In the genomic region with DNA sequence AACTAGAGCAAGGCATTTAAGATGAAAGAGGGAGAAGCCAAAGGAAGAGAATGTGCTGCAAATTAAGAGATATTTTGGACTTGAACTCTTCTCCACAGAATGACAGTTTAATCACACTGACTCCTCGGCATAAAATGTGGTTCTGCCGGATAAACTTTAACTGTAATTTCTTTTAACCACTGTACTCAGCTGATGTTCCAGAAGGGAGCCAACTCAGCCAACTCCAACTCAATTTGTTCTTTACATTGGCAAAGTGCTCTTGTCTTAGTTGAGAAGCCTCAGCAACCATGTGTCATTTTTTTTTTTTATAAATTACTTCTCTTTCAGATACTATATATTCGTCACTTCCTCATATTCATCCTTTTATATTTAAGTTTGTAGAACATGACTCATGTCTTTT, we compare ENCODE assay signal across 18 mouse cellular contexts.
"Had no signal": no experiment of that assay in that cellular context is flagged by ENCODE, and none has a peak within 500 bp of the region (broad histone marks: within the 10 kb centered on the region; RNA-seq: fewer than 3 reads in every experiment).

No protein-coding gene starts in this region.

- ATAC-seq: forebrain, postnatal 0 days; hindbrain, embryonic 16.5 days; inflammation-experienced regulatory T-cells, adult 6 months; intestine, embryonic 15.5 days; intestine, postnatal 0 days had no signal

- DNase-seq: forebrain, postnatal 0 days; gastrocnemius, postnatal 14 days; gastrocnemius, postnatal 36 days; heart, adult 11 months; heart, adult 2 months; heart, postnatal 14 days; heart, postnatal 36 days; kidney, adult 18-20 months; kidney, adult 8-10 months; kidney, postnatal 10 days; kidney, postnatal 25 days; kidney, postnatal 4 days; liver; liver, embryonic 13.5 days had no signal
